Mouse (Mus musculus) midbrain, embryonic 15.5 days (tissue): ENCODE measurements around the gene Dph1. TPM values are rescaled to one million over a fixed set of nuclear protein-coding genes. Genes with fewer than 3 reads are reported as not detected.

ENCODE experiments used
- ATAC-seq: fragments of 200-750 bp; cut with Nextera tagmentation; replicated peaks from 2 replicates; pipeline ENCODE4 v1.8.0; 2017; ENCODE audit warnings: moderate TSS enrichment
- H3K27ac ChIP-seq: fragments of 300-500 bp; sonication (generic); 2 replicates; pipeline ENCODE4 v1.5.1; 2015; ENCODE audit warnings: mild to moderate bottlenecking, inconsistent platforms
- H3K27me3 ChIP-seq: fragments of 300-500 bp; sonication (generic); replicated peaks from 2 replicates; pipeline ENCODE4 v1.6.1; 2015; ENCODE audit warnings: inconsistent platforms
- H3K36me3 ChIP-seq: fragments of 300-500 bp; sonication (generic); replicated peaks from 2 replicates; pipeline ENCODE4 v1.6.1; 2015; ENCODE audit warnings: inconsistent platforms
- H3K4me1 ChIP-seq: fragments of 300-500 bp; sonication (generic); 2 replicates; pipeline ENCODE4 v1.6.1; 2015; ENCODE audit warnings: inconsistent platforms
- H3K4me2 ChIP-seq: fragments of 300-500 bp; sonication (generic); 2 replicates; pipeline ENCODE4 v1.6.1; 2015; ENCODE audit warnings: inconsistent platforms, mild to moderate bottlenecking, moderate library complexity
- H3K4me3 ChIP-seq: fragments of 300-500 bp; sonication (generic); 2 replicates; pipeline ENCODE4 v1.5.1; 2015; ENCODE audit warnings: mild to moderate bottlenecking, inconsistent platforms
- H3K9ac ChIP-seq: fragments of 300-500 bp; sonication (generic); 2 replicates; pipeline ENCODE4 v1.6.1; 2015; ENCODE audit warnings: mild to moderate bottlenecking, inconsistent platforms
- H3K9me3 ChIP-seq: fragments of 300-500 bp; sonication (generic); 2 replicates; pipeline ENCODE4 v1.6.1; 2016; ENCODE audit warnings: inconsistent platforms
- WGBS: fragments of 180-500 bp; shearing (Covaris S2); methylation state at CpG from one replicate; pipeline ENCODE4 v1.1.7; 2015; ENCODE audit warnings: mixed read lengths; 5-methylcytosine and 5-hydroxymethylcytosine counted together
- polyA plus RNA-seq: library from polyadenylated mRNA; unstranded; fragments of >200 nt; fragmentation: Nextera tagmentation; extraction: Ambion mirVana; gene quantifications from 2 replicates; pipeline ENCODE4 v1.2.1, GENCODE M21; 2015

The Dph1 gene
- polyA plus RNA-seq, 1 experiment from 2014 or later, result 13.1 TPM

GRCm38 (mm10) chr11:75148332-75149035 lies 42.6 kb downstream of the Dph1 start:
- Histone ChIP-seq H3K27me3 (no peaks in the 10 kb centered on the region), H3K4me2 (no peak overlapping the region), H3K36me3 (peaks cover 20% of the 10 kb centered on the region; the same call in 1 of the 2 replicates), H3K4me1 (peaks cover 16% of the 10 kb centered on the region), H3K27ac (peak overlapping the region; percentile 78; the same call in 1 of the 2 replicates), H3K4me3 (no peak overlapping the region), H3K9ac (no peak overlapping the region), H3K9me3 (no peaks in the 10 kb centered on the region)
- ATAC-seq, result no peak
- WGBS, result 94% methylated on average over 11 of the region's 11 CpGs

GRCm38 (mm10) chr11:75147846-75148168 lies 43.2 kb downstream of the Dph1 start:
- no peak overlapping the region for H3K4me2 ChIP-seq
- H3K27me3 ChIP-seq, result no peaks in the 10 kb centered on the region
- peak overlapping the region; percentile 78 for H3K27ac ChIP-seq
- peaks cover 16% of the 10 kb centered on the region for H3K4me1 ChIP-seq
- ATAC-seq, result 0 out of 2 replicates have a peak, but pooled peaks have one; percentile 24
- 57% methylated on average over 3 of the region's 3 CpGs for WGBS
- H3K36me3 ChIP-seq, result peaks cover 20% of the 10 kb centered on the region; the same call in 1 of the 2 replicates
- no peaks in the 10 kb centered on the region for H3K9me3 ChIP-seq
- no peak overlapping the region for H3K4me3 ChIP-seq
- H3K9ac ChIP-seq, result no peak overlapping the region

- Histone ChIP-seq H3K9me3 (no peaks in the 10 kb centered on the region), H3K4me2 (no peak overlapping the region), H3K9ac (no peak overlapping the region), H3K4me1 (peaks cover 16% of the 10 kb centered on the region), H3K27ac (peak overlapping the region; percentile 78), H3K36me3 (peaks cover 20% of the 10 kb centered on the region; the same call in 1 of the 2 replicates), H3K27me3 (no peaks in the 10 kb centered on the region), H3K4me3 (no peak overlapping the region)
- WGBS, result 42% methylated on average over 11 of the region's 11 CpGs
- peak; percentile 71; the same call in 1 of the 2 replicates for ATAC-seq
Measured at GRCm38 (mm10) chr11:75147106-75147845, 43.8 kb downstream of the Dph1 start.

GRCm38 (mm10) chr11:75145841-75146240 lies 45.2 kb downstream of the Dph1 start:
- H3K27me3 ChIP-seq, result no peaks in the 10 kb centered on the region
- no peaks in the 10 kb centered on the region for H3K9me3 ChIP-seq
- no peak overlapping the region for H3K4me3 ChIP-seq
- H3K4me1 ChIP-seq, result peaks cover 16% of the 10 kb centered on the region
- no peak overlapping the region for H3K9ac ChIP-seq
- peaks cover 18% of the 10 kb centered on the region; the same call in 1 of the 2 replicates for H3K36me3 ChIP-seq
- no peak overlapping the region for H3K4me2 ChIP-seq
- ATAC-seq, result no peak
- H3K27ac ChIP-seq, result no peak overlapping the region
- whole genome bisulfite sequencing, result 95% methylated on average over 2 of the region's 2 CpGs

- peaks cover 11% of the 10 kb centered on the region for H3K4me1 ChIP-seq
- H3K9ac ChIP-seq, result no peak overlapping the region
- ATAC-seq, result no peak
- H3K27ac ChIP-seq, result no peak overlapping the region
- H3K4me3 ChIP-seq, result no peak overlapping the region
- H3K27me3 ChIP-seq, result no peaks in the 10 kb centered on the region
- H3K4me2 ChIP-seq, result no peak overlapping the region
- peaks cover 8% of the 10 kb centered on the region; the same call in 1 of the 2 replicates for H3K36me3 ChIP-seq
- no peaks in the 10 kb centered on the region for H3K9me3 ChIP-seq
- WGBS, result 89% methylated on average over 4 of the region's 4 CpGs
Measured at GRCm38 (mm10) chr11:75142749-75143148, 48.3 kb downstream of the Dph1 start.

- Histone ChIP-seq H3K36me3 (peaks cover 8% of the 10 kb centered on the region; the same call in 1 of the 2 replicates), H3K4me1 (peaks cover 2% of the 10 kb centered on the region; the same call in 1 of the 2 replicates), H3K9me3 (no peaks in the 10 kb centered on the region), H3K9ac (no peak overlapping the region), H3K4me2 (no peak overlapping the region), H3K27ac (no peak overlapping the region), H3K27me3 (no peaks in the 10 kb centered on the region), H3K4me3 (no peak overlapping the region)
- ATAC-seq, result no peak
- 69% methylated on average over 1 of the region's 1 CpGs for WGBS
Measured at GRCm38 (mm10) chr11:75141913-75142312, 49.1 kb downstream of the Dph1 start.

- 73% methylated on average over 3 of the region's 3 CpGs for WGBS
- Histone ChIP-seq H3K4me2 (no peak overlapping the region), H3K27ac (no peak overlapping the region)
Measured at GRCm38 (mm10) chr11:75141038-75141437, 50.0 kb downstream of the Dph1 start.

GRCm38 (mm10) chr11:75140431-75140830 lies 50.6 kb downstream of the Dph1 start:
- 87% methylated on average over 5 of the region's 5 CpGs for WGBS
- Histone ChIP-seq H3K27me3 (no peaks in the 10 kb centered on the region), H3K9me3 (no peaks in the 10 kb centered on the region), H3K27ac (no peak overlapping the region), H3K9ac (no peak overlapping the region), H3K4me3 (no peak overlapping the region), H3K4me1 (no peaks in the 10 kb centered on the region), H3K4me2 (no peak overlapping the region), H3K36me3 (peaks cover 8% of the 10 kb centered on the region; the same call in 1 of the 2 replicates)
- ATAC-seq, result no peak

More at GRCm38 (mm10) chr11:75141038-75141437, 50.0 kb downstream of the Dph1 start:
- no peaks in the 10 kb centered on the region for H3K4me1 ChIP-seq
- no peak overlapping the region for H3K9ac ChIP-seq
- H3K36me3 ChIP-seq, result peaks cover 8% of the 10 kb centered on the region; the same call in 1 of the 2 replicates
- H3K27me3 ChIP-seq, result no peaks in the 10 kb centered on the region
- H3K4me3 ChIP-seq, result no peak overlapping the region
- no peak for ATAC-seq
- H3K9me3 ChIP-seq, result no peaks in the 10 kb centered on the region

GRCm38 (mm10) chr11:75139122-75139963 lies 51.7 kb downstream of the Dph1 start:
- Histone ChIP-seq H3K4me3 (no peak overlapping the region), H3K27ac (0 out of 2 replicates have a peak overlapping the region, but pooled peaks have one; percentile 31), H3K4me2 (no peak overlapping the region), H3K9me3 (no peaks in the 10 kb centered on the region), H3K36me3 (0 out of 2 replicates have a peak, but pooled peaks cover 5% of the 10 kb centered on the region), H3K27me3 (no peaks in the 10 kb centered on the region), H3K9ac (no peak overlapping the region), H3K4me1 (peaks cover 3% of the 10 kb centered on the region; the same call in 1 of the 2 replicates)
- no peak for ATAC-seq
- 61% methylated on average over 11 of the region's 11 CpGs for WGBS

GRCm38 (mm10) chr11:75136666-75137398 lies 54.2 kb downstream of the Dph1 start:
- no peak overlapping the region for H3K4me2 ChIP-seq
- H3K9me3 ChIP-seq, result no peaks in the 10 kb centered on the region
- H3K36me3 ChIP-seq, result no peaks in the 10 kb centered on the region
- 70% methylated on average over 5 of the region's 5 CpGs for WGBS
- ATAC-seq, result no peak
- H3K4me1 ChIP-seq, result peaks cover 8% of the 10 kb centered on the region
- H3K27me3 ChIP-seq, result no peaks in the 10 kb centered on the region
- H3K9ac ChIP-seq, result no peak overlapping the region
- H3K27ac ChIP-seq, result no peak overlapping the region
- no peak overlapping the region for H3K4me3 ChIP-seq

GRCm38 (mm10) chr11:75135358-75135757 lies 55.7 kb downstream of the Dph1 start:
- Histone ChIP-seq H3K4me1 (peaks cover 8% of the 10 kb centered on the region), H3K27me3 (no peaks in the 10 kb centered on the region), H3K4me3 (no peak overlapping the region), H3K4me2 (no peak overlapping the region), H3K9ac (no peak overlapping the region), H3K27ac (no peak overlapping the region), H3K36me3 (no peaks in the 10 kb centered on the region), H3K9me3 (no peaks in the 10 kb centered on the region)
- WGBS, result 94% methylated on average over 4 of the region's 4 CpGs
- ATAC-seq, result no peak
